Mouse (Mus musculus): ENCODE results near the gene Zfp800.

Zfp800 gene

DNA sequence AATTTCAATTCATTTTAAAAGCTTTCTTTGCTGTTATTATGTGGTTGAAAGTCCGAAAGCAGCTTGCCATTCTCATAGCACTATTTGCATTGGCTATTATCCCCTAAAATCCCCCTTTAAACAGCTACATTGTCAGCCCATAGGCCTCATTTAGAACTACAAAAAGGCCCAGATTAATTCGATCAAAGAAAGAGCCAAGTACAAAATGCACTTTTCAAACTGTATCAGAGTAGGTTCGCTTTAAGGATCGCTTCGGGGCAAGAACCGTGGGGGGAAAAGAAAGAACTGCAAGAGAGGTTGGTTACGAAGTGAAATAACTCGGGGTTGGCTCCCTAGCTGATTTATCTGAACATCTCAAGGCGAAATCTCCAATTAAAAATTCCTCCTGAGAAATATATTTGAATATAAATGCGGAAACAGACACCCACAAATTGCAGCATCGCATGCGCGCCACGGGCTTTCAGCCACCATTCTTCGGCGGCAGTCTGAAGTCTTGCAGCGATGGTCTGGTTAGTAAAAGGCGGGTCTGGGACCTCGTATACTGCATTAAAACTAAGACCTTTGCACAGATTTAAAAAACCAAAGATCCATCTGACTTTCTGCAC is 850 bp downstream of the Zfp800 start:
- no peak for DNase-seq (ENCODE audit: low spot score in 2 of 2)

- no peak for DNase-seq (ENCODE audit: low spot score in 2 of 2)
These were observed 1.6 kb downstream of the Zfp800 start for GRCm38 (mm10) chr6:28396051-28396852.

DNA sequence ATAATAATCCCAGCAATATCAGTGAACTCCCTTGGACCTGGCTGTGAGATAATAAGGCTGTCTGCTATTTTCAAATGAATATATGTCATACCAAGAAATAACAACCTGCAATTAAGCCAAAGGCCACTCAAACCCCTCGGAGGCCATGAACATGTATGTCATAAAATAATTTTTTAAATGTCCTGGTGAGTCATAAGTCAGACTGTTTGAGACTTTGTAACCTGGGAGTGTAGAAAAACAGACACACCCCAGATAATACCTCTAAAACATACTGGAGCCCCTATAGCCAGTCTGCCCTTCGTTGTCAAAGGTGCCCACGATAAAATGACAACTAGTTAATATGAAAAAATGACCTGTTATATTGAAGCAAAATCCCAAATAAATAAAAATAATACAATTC is 8.8 kb downstream of the Zfp800 start:
- DNase-seq (ENCODE audit: low spot score in 2 of 2) = no peak

GRCm38 (mm10) chr6:28385169-28385568 is 12.6 kb downstream of the Zfp800 start:
- DNase-seq (ENCODE audit: low spot score in 2 of 2) = no peak

DNA sequence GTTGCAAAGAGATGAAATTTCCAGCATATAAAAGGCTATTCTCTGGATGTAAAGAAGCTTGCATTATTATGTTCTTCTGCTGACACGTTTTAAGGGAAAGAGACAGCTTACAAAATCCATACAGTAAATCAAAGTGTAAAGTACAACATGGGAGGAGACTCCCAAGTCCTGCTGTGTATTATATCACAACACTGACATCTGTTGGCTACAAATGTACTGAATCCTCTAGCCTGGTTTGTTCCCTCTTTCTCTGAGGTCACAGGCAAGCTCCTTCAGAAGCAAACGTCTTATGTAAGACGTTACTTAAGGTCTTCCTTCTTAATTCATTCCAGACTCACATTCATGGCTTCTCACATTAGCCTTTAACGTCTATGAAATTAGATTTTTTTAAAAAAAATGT is 15.8 kb downstream of the Zfp800 start:
- no peak for DNase-seq (ENCODE audit: low spot score in 2 of 2)

GRCm38 (mm10) chr6:28369966-28370683 is 27.7 kb downstream of the Zfp800 start:
- DNase-seq (ENCODE audit: low spot score in 2 of 2) = no peak

DNA sequence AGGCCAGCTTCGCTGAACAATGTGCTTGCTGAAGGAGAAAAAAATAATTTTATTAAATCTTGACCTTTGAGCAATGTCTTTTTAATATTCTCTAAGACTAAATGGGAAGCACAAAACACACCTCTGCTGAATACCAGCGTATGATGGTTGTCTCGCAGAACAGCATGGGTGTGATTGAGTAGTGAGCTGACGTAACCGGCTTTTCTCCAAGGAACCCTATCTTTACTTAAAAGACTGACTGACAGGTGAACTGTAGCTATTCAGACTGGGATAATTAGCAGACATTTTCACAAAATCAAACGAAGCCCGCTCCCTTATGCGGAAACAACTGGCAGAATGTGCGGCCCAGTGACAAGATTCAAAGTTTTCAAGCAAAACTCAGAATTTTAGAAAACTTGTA is 30.2 kb downstream of the Zfp800 start:
- DNase-seq (ENCODE audit: low spot score in 2 of 2) = no peak

DNA sequence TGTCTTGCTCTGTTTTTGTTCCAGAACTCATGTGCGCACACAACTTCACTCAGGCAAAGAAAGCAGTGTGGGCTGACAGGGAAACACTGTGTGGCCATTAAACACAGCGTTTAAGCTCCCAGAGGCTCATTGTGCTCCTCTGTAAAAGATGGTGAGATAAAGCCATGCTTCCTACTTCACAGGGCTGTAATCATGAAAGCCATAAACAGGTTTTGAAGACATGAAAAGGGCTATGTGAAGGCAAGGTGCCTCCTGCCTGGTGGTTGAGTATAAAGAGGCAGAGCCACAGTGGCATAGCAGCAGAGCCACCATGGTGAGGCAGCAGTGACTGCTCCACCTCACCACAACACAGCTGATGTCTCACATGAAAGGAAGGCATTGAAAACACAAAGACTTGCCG is 46.7 kb downstream of the Zfp800 start:
- DNase-seq (ENCODE audit: low spot score in 2 of 2) = no peak

- no peak for DNase-seq (ENCODE audit: low spot score in 2 of 2)
These were observed 52.1 kb downstream of the Zfp800 start for GRCm38 (mm10) chr6:28345677-28346076.

DNA sequence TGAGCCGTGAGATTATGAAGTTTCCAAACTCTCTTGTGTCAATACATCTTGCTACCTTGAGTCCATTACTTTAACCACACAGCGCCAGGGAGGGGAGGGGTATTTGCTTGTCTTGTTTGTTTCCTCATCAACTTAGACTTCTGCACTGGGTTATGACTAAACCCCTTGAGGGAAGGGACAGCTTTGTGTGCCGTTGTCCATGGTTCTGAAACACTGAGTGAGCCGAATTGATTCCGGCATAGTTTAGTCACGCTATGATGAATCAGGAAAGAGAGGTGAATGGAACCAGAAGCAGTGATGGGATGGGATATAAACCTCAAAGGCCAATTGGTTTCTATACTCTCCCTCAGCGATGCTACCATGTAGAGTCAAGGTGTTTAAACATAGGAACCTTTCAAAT is 52.6 kb downstream of the Zfp800 start:
- DNase-seq (ENCODE audit: low spot score in 2 of 2) = no peak

GRCm38 (mm10) chr6:28342863-28343262 is 54.9 kb downstream of the Zfp800 start:
- no peak for DNase-seq (ENCODE audit: low spot score in 2 of 2)

GRCm38 (mm10) chr6:28341174-28341573 is 56.6 kb downstream of the Zfp800 start:
- DNase-seq (ENCODE audit: low spot score in 2 of 2) = no peak

GRCm38 (mm10) chr6:28339410-28339809 is 58.4 kb downstream of the Zfp800 start:
- no peak for DNase-seq (ENCODE audit: low spot score in 2 of 2)

- no peak for DNase-seq (ENCODE audit: low spot score in 2 of 2)
These were observed 64.1 kb downstream of the Zfp800 start for GRCm38 (mm10) chr6:28333696-28334095.

- no peak for DNase-seq (ENCODE audit: low spot score in 2 of 2)
These were observed 65.3 kb downstream of the Zfp800 start for GRCm38 (mm10) chr6:28332546-28332945.

DNA sequence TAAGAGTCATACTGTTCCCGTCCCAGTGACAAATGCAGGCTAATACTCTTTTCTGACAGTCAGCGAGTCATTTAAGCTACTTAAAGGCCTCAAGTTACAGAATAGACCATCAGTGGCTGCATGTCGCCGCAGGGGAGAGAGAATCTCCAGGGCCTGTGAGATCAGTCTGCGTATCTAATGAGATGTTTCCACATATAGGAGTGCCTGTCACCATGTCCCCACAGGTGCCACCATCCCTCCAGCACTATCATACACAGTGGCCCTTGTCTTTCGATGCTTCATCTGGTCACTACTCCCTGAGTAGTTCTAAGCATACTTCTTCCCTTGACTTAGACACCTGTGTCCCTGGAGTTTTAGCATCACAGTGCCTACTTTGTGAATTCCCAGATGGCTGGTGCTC is 68.0 kb downstream of the Zfp800 start:
- DNase-seq (ENCODE audit: low spot score in 2 of 2) = no peak

DNA sequence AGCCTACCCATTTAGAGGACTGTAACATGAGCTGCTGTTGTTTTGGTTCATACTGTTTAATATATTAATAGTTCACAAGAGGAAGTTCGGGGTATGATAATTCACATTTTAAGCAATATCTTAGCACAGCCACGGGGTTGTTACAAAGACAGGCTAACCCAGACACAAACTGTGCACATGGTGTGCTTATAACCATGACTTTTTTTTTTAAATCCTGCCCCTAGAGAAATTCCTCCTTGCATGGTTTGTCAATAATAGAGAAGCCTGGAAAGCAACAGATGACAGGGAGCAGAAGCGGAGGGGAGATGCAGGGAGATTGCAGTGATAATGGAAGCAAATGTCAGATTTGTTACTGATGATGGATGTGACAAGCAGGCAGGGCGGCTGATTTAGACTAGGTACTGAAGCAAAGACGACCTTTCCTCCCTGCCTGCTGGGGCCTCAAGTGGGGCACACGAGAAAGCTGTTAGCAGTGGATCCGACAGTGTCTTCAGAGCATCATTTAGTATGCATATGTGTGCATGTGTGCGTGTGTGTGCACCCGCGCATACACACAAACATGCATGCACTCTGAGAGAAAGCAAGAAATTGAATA is 68.7 kb downstream of the Zfp800 start:
- DNase-seq (ENCODE audit: low spot score in 2 of 2) = no peak

- no peak for DNase-seq (ENCODE audit: low spot score in 2 of 2)
These were observed 71.1 kb downstream of the Zfp800 start for GRCm38 (mm10) chr6:28326720-28327119.

DNA sequence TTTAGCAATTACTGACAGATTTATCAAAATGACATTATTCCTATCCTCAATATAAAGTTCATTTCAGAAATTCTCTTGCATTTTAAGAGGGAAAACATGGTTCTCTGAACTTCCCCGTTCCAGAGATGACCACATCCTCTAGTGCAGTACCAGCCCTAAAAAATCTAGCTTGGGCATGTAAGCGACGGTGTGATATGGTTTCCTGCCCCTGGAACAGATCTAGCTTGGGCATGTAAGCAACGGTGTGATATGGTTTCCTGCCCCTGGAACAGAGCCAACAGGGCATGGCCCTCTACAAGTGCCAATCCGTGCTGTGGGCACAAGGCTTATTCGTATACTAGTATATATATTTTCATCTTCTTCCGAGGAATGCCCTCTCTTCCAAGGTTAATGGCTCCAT is 75.4 kb downstream of the Zfp800 start:
- no peak for DNase-seq (ENCODE audit: low spot score in 2 of 2)

DNA sequence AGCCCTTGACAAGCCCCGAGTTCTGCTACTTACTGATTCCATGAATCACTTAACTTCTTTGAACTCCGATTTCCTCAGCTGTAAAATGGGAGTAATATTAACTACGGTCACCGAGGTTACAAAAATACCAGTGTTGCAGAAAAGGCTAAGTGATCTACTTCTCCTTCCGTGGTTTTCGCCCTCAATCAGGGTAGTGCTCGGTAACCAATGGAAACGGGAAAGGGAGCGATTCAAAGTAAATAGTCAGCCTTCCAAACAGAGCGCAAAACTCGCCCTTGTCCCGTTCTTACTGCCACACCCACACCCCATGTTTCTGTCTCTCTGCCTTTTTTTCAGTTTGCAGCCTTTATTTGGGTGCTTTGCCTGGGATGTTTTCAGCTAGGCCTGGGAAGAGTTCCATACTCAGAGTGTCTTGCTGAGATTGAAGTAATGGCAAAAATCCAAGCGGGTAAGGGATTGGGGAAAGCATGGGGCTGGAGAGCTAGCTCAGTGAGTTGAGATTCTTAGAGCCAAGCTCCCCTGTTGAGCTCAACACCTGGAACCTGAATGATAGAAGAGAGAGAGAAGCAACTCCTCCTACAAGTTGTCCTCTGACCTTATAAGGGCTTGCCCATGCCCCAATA is 78.0 kb downstream of the Zfp800 start:
- no peak for DNase-seq (ENCODE audit: low spot score in 2 of 2)

DNA sequence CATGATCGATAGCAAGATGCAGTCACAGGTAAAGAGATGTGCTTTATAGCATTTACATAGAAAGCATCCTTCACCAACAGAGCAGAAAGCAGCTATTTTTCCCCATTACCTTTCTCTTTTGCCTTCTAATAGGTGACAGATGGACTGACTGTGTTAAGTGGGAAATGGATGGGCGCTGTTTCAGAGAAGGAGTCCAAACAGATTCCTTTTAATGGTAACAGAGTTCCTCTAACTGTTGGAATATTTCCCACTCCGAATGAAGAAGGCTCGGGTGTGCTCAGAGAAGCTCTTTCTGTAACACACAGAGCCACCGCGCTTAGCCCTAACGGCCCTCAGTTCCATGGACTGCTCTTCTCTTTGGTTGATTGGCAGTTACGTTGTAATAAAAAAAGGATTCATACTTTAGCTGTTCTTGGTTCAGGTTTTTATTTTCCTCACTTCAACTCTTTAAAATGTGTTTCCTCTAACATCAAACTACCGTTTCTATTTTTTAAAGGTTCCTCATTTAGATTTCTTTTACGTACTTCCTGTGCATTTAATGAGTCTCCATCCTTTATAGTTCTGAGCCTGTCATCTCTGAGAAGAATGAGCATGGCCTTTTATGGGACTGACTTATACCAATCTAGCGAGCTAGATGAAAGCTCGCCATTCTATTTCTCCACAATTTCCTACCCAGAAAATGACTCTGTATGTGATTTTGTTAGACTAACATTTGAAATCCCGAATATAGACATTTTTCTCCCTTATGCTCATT is 78.8 kb downstream of the Zfp800 start:
- DNase-seq (ENCODE audit: low spot score in 2 of 2) = no peak
